Mouse (Mus musculus): ENCODE measurements around the gene Ncdn. TPM values are rescaled to one million over a fixed set of nuclear protein-coding genes. Genes with fewer than 3 reads are reported as not detected.

Ncdn gene
- total and polyA plus RNA-seq, 3 experiments: 27.3 to 36.2 TPM; not detected in 1

GRCm38 (mm10) chr4:126745506-126746193 lies 7.6 kb downstream of the Ncdn start:
- peak; percentile 62 for DNase-seq (ENCODE audit: low read depth, low spot score)
- H3K9ac ChIP-seq (ENCODE audit: control insufficient read depth, low read depth, low read length, poor library complexity, severe bottlenecking): no peak overlapping the region
- no peak overlapping the region for H3K4me3 ChIP-seq (ENCODE audit: control insufficient read depth in 1 of 2, insufficient read depth in 1 of 2, low read depth in 2 of 2, low read length in 2 of 2)
- H3K9me3 ChIP-seq (replicated peaks; ENCODE audit: insufficient read depth, low read length): no peaks in the 10 kb centered on the region
- H3K27ac ChIP-seq (ENCODE audit: control insufficient read depth, low read depth, low read length): no peak overlapping the region
- H3K4me1 ChIP-seq (ENCODE audit: control insufficient read depth in 1 of 2, insufficient read depth in 2 of 2, low read length in 2 of 2): peaks cover 2 to 3% of the 10 kb centered on the region in 2 experiments; a peak in 2 of 4 replicates
- H3K27me3 ChIP-seq (ENCODE audit: control insufficient read depth in 1 of 2, insufficient read depth in 2 of 2, low read length in 2 of 2): no peaks in the 10 kb centered on the region
- TF ChIP-seq SMC3 (IDR thresholded peaks at IDR 0.05; ENCODE audit: low read depth, low read length) (peak; percentile 62), RAD21 (IDR thresholded peaks at IDR 0.05; ENCODE audit: low read depth, low read length) (peak; percentile 28), CTCF (IDR thresholded peaks at IDR 0.05 in 2 of 3, conservative IDR thresholded peaks at IDR 0.05 in 1 of 3; ENCODE audit: control insufficient read depth in 1 of 3, insufficient read depth in 1 of 3, low read depth in 2 of 3, low read length in 3 of 3, poor library complexity in 1 of 3, severe bottlenecking in 1 of 3) (peak; percentile 47 to 72 (median 67)), USF1 (IDR thresholded peaks at IDR 0.05; ENCODE audit: low read depth, low read length) (no peak), ZNF384 (IDR thresholded peaks at IDR 0.05; ENCODE audit: low read depth, low read length) (no peak), ETS1 (IDR thresholded peaks at IDR 0.05; ENCODE audit: low read depth, low read length) (no peak), NRF1 (IDR thresholded peaks at IDR 0.05; ENCODE audit: insufficient read depth, low read depth, low read length, poor library complexity, severe bottlenecking) (no peak), ZC3H11A (IDR thresholded peaks at IDR 0.05; ENCODE audit: low read depth, low read length) (peak; percentile 54), MAZ (IDR thresholded peaks at IDR 0.05; ENCODE audit: low read depth, low read length) (0 out of 2 replicates have a peak, but pooled peaks have one; percentile 31)
- H3K36me3 ChIP-seq (ENCODE audit: control insufficient read depth in 1 of 2, insufficient read depth in 2 of 2, low read length in 2 of 2): peaks cover 0 to 4% of the 10 kb centered on the region in 2 experiments
- no peaks in the 10 kb centered on the region for H3K79me2 ChIP-seq (ENCODE audit: control insufficient read depth, insufficient read depth, low read length, poor library complexity)

DNA sequence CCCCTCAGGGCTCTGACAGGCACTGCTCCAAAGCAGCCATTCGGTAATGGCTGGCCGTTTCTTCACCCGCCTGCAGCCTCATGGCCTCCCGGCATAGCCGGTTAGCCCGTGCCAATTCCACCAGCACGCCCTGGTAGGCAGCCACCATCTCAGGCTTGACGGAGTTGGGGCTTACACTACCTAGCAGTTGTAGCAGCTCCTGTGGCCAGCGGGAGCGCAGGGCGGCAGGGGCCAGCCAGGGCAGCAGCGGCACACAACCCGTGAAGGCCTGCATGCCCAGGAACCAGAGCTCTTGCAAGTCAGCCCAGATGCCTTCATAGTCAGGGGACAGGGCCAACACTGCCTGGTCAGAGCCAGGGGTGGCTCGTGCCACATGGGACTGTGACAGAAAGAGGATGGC lies 8.4 kb downstream of the Ncdn start:
- Histone ChIP-seq H3K27ac (ENCODE audit: control insufficient read depth, low read depth, low read length) (no peak overlapping the region), H3K9ac (ENCODE audit: control insufficient read depth, low read depth, low read length, poor library complexity, severe bottlenecking) (no peak overlapping the region), H3K36me3 (ENCODE audit: control insufficient read depth in 1 of 2, insufficient read depth in 2 of 2, low read length in 2 of 2) (peaks cover 0 to 4% of the 10 kb centered on the region in 2 experiments), H3K9me3 (replicated peaks; ENCODE audit: insufficient read depth, low read length) (no peaks in the 10 kb centered on the region), H3K27me3 (ENCODE audit: control insufficient read depth in 1 of 2, insufficient read depth in 2 of 2, low read length in 2 of 2) (no peaks in the 10 kb centered on the region), H3K4me3 (ENCODE audit: control insufficient read depth in 1 of 2, insufficient read depth in 1 of 2, low read depth in 2 of 2, low read length in 2 of 2) (no peak overlapping the region), H3K79me2 (ENCODE audit: control insufficient read depth, insufficient read depth, low read length, poor library complexity) (no peaks in the 10 kb centered on the region), H3K4me1 (ENCODE audit: control insufficient read depth in 1 of 2, insufficient read depth in 2 of 2, low read length in 2 of 2) (peaks cover 2 to 3% of the 10 kb centered on the region in 2 experiments; a peak in 2 of 4 replicates)
- TF ChIP-seq POLR2AphosphoS5 (IDR thresholded peaks at IDR 0.05; ENCODE audit: borderline replicate concordance, low read depth, low read length) (no peak), MYC (IDR thresholded peaks at IDR 0.05; ENCODE audit: low read depth, low read length) (no peak), NRF1 (IDR thresholded peaks at IDR 0.05; ENCODE audit: insufficient read depth, low read depth, low read length, poor library complexity, severe bottlenecking) (no peak), GATA1 (IDR thresholded peaks at IDR 0.05; ENCODE audit: low read depth, low read length) (no peak), USF2 (IDR thresholded peaks at IDR 0.05; ENCODE audit: borderline replicate concordance in 1 of 2, insufficient read depth in 1 of 2, low read depth in 1 of 2, low read length in 2 of 2) (no peak), CHD1 (IDR thresholded peaks at IDR 0.05; ENCODE audit: low read depth, low read length) (no peak), ZC3H11A (IDR thresholded peaks at IDR 0.05; ENCODE audit: low read depth, low read length) (no peak), MXI1 (IDR thresholded peaks at IDR 0.05; ENCODE audit: low read depth, low read length) (no peak), RAD21 (IDR thresholded peaks at IDR 0.05; ENCODE audit: low read depth, low read length) (no peak), CTCF (IDR thresholded peaks at IDR 0.05 in 2 of 3, conservative IDR thresholded peaks at IDR 0.05 in 1 of 3; ENCODE audit: control insufficient read depth in 1 of 3, insufficient read depth in 1 of 3, low read depth in 2 of 3, low read length in 3 of 3, poor library complexity in 1 of 3, severe bottlenecking in 1 of 3) (no peak), ZKSCAN1 (IDR thresholded peaks at IDR 0.05; ENCODE audit: low read depth, low read length) (no peak), TCF12 (IDR thresholded peaks at IDR 0.05; ENCODE audit: low read depth, low read length) (no peak), SMC3 (IDR thresholded peaks at IDR 0.05; ENCODE audit: low read depth, low read length) (no peak), SIN3A (IDR thresholded peaks at IDR 0.05; ENCODE audit: low read length) (no peak), MAX (IDR thresholded peaks at IDR 0.05; ENCODE audit: low read length) (no peak), ETS1 (IDR thresholded peaks at IDR 0.05; ENCODE audit: low read depth, low read length) (no peak), KAT2A (conservative IDR thresholded peaks at IDR 0.05; ENCODE audit: low read depth, low read length) (no peak), BHLHE40 (IDR thresholded peaks at IDR 0.05; ENCODE audit: borderline replicate concordance, low read depth, low read length) (no peak), JUND (IDR thresholded peaks at IDR 0.05; ENCODE audit: low read depth, low read length) (no peak), RCOR1 (IDR thresholded peaks at IDR 0.05; ENCODE audit: low read depth, low read length) (no peak)
- no peak for DNase-seq (ENCODE audit: low read depth, low spot score)

Measured in MEL (cell line).